Mouse (Mus musculus) embryonic facial prominence, embryonic 11.5 days (tissue): ENCODE data around the gene Emx2. TPM values are rescaled to one million over a fixed set of nuclear protein-coding genes. Genes with fewer than 3 reads are reported as not detected.

Experiments used
- ATAC-seq: fragments of 200-750 bp; cut with Nextera tagmentation; replicated peaks from 2 replicates; pipeline ENCODE4 v1.8.0; 2017; ENCODE audit warnings: low read depth; ENCODE audit not compliant: insufficient number of reproducible peaks, low FRiP score, low TSS enrichment
- DNase-seq: peaks from one replicate; pipeline ENCODE4 v3.0.0-alpha.2; 2015; ENCODE audit warnings: low spot score
- H3K27ac ChIP-seq: fragments of 300-500 bp; sonication (generic); replicated peaks from 2 replicates; pipeline ENCODE4 v1.5.1; 2014; ENCODE audit warnings: mild to moderate bottlenecking, low read depth, low read length, control low read depth
- H3K27me3 ChIP-seq: fragments of 300-500 bp; sonication (generic); 2 replicates; pipeline ENCODE4 v1.6.1; 2014; ENCODE audit warnings: mild to moderate bottlenecking, low read length, moderate library complexity, mixed read lengths; ENCODE audit not compliant: control insufficient read depth, insufficient read depth
- H3K36me3 ChIP-seq: fragments of 300-500 bp; sonication (generic); replicated peaks from 2 replicates; pipeline ENCODE4 v1.6.1; 2014; ENCODE audit warnings: low read depth, mild to moderate bottlenecking, low read length, moderate library complexity, mixed read lengths; ENCODE audit not compliant: control insufficient read depth, insufficient read depth
- H3K4me1 ChIP-seq: fragments of 300-500 bp; sonication (generic); 2 replicates; pipeline ENCODE4 v1.6.1; 2014; ENCODE audit warnings: low read length, mixed read lengths; ENCODE audit not compliant: control insufficient read depth, insufficient read depth
- H3K4me2 ChIP-seq: fragments of 300-500 bp; sonication (generic); 2 replicates; pipeline ENCODE4 v1.6.1; 2014; ENCODE audit warnings: low read depth, mild to moderate bottlenecking, control low read depth, low read length, moderate library complexity
- H3K4me3 ChIP-seq: fragments of 300-500 bp; sonication (generic); 2 replicates; pipeline ENCODE4 v1.5.1; 2014; ENCODE audit warnings: low read depth, low read length, control low read depth
- H3K9ac ChIP-seq: fragments of 300-500 bp; sonication (generic); replicated peaks from 2 replicates; pipeline ENCODE4 v1.6.1; 2014; ENCODE audit warnings: mild to moderate bottlenecking, control low read depth, low read length
- H3K9me3 ChIP-seq: fragments of 300-500 bp; sonication (generic); replicated peaks from 2 replicates; pipeline ENCODE4 v1.6.1; 2016; ENCODE audit warnings: mild to moderate bottlenecking, low read length, inconsistent platforms, mixed read lengths; ENCODE audit not compliant: control insufficient read depth
- WGBS: fragments of 180-500 bp; shearing (Covaris S2); extraction: QIAGEN DNeasy Blood & Tissue Kit; methylation state at CpG from one replicate; pipeline ENCODE4 v1.1.7; 2014; 5-methylcytosine and 5-hydroxymethylcytosine counted together
- polyA plus RNA-seq: library from polyadenylated mRNA; unstranded; fragments of >200 nt; fragmentation: Nextera tagmentation; extraction: Ambion mirVana; gene quantifications from 2 replicates; pipeline ENCODE4 v1.2.1, GENCODE M21; 2014

The Emx2 gene
- polyA plus RNA-seq, 1 experiment from 2014 or later, result 12.8 TPM

- Histone ChIP-seq H3K9ac (no peak overlapping the region), H3K36me3 (no peaks in the 10 kb centered on the region), H3K4me2 (no peak overlapping the region), H3K9me3 (no peaks in the 10 kb centered on the region), H3K4me1 (peaks cover 12% of the 10 kb centered on the region), H3K4me3 (no peak overlapping the region), H3K27me3 (peaks cover 69% of the 10 kb centered on the region), H3K27ac (no peak overlapping the region)
- no peak for ATAC-seq
- DNase-seq, result no peak
- 9% methylated on average over 2 of the region's 2 CpGs for whole genome bisulfite sequencing
Measured at GRCm38 (mm10) chr19:59465281-59465680, 7.1 kb downstream of the Emx2 start.

DNA sequence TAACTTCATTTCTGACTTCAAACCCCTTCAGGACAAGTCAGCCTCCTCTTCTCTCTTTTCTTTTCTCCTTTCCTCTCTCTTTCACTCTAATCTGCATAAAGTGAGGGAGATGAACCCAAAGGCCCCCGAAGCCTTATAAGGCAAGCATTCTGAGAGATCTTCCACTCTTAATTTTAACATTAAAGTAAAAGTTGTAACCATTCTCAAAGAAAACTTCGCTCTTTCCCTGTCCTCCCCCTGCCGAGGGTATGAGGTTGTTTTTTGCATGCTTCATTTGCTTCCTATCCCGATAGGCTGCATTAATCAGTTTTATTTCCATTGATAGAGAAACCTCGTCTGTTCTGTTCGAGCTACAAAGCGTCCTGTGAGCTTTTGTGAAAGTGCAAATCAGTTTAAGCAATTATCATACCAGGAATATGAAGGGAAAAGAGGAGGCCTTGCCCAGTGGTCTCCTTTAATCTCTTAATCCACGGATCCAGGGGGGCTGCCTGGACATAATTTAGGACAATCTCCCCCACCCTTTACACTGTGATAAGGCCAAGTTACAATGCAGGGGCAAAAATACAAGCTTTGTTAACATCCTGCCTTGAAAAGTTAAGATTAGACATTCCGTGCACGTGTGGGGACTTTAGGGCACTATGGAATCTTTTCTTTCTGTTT, 7.7 kb downstream of the Emx2 start:
- Histone ChIP-seq H3K4me2 (no peak overlapping the region), H3K9me3 (no peaks in the 10 kb centered on the region), H3K36me3 (no peaks in the 10 kb centered on the region), H3K27me3 (peaks cover 75% of the 10 kb centered on the region), H3K4me1 (peaks cover 12% of the 10 kb centered on the region), H3K27ac (no peak overlapping the region), H3K4me3 (no peak overlapping the region), H3K9ac (no peak overlapping the region)
- ATAC-seq (no peak), DNase-seq (no peak)
- 6% methylated on average over 10 of the region's 10 CpGs for WGBS

DNA sequence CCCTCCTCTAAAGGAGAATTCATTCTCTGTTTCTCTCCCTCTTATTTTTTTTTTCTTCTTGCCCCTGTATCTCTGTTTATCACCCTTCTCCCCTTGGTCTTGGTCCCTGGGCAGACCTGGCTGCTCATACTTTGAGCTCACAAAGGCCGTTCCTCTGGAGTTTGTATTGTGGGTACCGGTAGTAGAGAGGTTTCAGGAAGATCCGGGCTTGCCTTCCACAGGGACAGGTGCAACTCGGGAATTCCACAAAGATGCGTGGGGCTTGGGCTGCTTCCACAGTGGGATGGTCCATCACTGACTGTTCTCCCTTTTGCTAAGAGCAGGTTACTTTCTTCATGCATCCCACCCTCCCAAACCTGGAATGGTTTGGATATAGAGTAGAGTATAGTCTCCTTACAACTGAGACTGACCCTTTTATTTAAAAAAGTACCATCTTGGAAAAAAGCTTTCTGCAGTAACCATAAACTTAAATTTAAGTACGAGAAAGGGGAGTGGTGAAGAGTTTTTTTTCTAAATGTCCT, 8.3 kb downstream of the Emx2 start:
- Histone ChIP-seq H3K4me1 (peaks cover 12% of the 10 kb centered on the region), H3K4me2 (no peak overlapping the region), H3K4me3 (no peak overlapping the region), H3K27me3 (peaks cover 76% of the 10 kb centered on the region), H3K36me3 (no peaks in the 10 kb centered on the region), H3K27ac (no peak overlapping the region), H3K9me3 (no peaks in the 10 kb centered on the region), H3K9ac (no peak overlapping the region)
- no peak for DNase-seq
- WGBS, result 2% methylated on average over 6 of the region's 6 CpGs
- ATAC-seq, result no peak

DNA sequence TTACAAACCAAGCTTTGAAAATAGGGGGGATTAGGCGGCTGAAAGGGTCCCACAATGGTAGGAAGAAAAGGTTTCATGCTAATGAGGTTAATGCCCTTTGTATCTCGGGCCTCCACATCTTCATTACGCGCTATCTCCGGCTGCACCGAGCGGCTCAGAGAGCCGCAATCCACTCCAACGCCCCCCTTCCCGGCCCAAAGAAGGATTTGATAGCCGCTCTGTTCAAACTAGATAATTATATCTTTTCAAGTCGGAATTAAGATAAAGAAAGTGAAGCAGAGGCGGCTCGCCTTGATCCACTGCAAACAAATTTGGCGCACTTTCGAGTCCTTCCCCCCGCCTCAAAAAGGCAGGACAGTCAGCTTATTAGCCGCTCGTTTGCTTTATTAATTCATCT, 8.8 kb downstream of the Emx2 start:
- no peak overlapping the region for H3K9ac ChIP-seq

DNA sequence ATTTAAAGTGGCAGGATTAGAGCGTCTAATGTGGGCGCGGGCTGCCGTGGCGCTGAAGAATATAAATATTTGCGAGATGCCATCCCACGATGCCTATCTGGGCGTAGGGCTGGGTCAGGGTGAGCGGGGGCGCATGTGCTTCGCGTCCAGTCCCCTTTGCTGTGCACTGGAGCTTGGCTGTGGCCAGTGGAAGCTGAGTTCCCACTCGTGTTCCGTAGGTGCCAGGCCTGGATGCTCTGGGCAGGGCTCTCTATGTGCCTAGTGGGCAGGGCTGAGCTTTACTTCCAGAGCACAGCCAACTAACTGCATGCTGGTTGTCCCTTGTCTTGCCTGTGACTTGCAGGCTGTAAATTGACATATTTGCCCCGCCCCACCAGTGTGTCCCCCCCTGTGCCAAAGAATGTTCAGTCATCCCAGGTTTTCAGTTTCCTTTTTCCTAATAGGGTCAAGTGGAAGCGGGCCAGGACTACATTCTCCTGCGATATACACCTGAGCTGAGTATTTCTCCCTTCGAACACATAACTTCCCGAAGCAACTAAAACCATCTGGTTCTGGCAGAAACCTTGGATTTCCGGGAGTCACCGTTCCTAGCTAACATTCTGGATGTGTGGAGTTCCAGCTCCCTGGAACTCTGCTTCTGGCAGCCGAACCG, 9.4 kb downstream of the Emx2 start:
- Histone ChIP-seq H3K4me1 (peaks cover 12% of the 10 kb centered on the region), H3K27me3 (peaks cover 67% of the 10 kb centered on the region), H3K4me2 (no peak overlapping the region; the same call in 1 of the 2 replicates), H3K9me3 (no peaks in the 10 kb centered on the region), H3K9ac (no peak overlapping the region), H3K4me3 (no peak overlapping the region), H3K27ac (no peak overlapping the region), H3K36me3 (no peaks in the 10 kb centered on the region)
- 1% methylated on average over 23 of the region's 23 CpGs for WGBS
- DNase-seq, result no peak
- no peak for ATAC-seq

More for the DNA sequence above, 8.8 kb downstream of the Emx2 start:
- no peaks in the 10 kb centered on the region for H3K36me3 ChIP-seq
- under 1% methylated on average over 19 of the region's 19 CpGs for WGBS
- peaks cover 71% of the 10 kb centered on the region for H3K27me3 ChIP-seq
- H3K9me3 ChIP-seq, result no peaks in the 10 kb centered on the region
- H3K4me3 ChIP-seq, result no peak overlapping the region
- peak; percentile 35 for DNase-seq
- no peak overlapping the region for H3K4me2 ChIP-seq
- ATAC-seq, result no peak
- H3K4me1 ChIP-seq, result peaks cover 12% of the 10 kb centered on the region
- no peak overlapping the region for H3K27ac ChIP-seq

DNA sequence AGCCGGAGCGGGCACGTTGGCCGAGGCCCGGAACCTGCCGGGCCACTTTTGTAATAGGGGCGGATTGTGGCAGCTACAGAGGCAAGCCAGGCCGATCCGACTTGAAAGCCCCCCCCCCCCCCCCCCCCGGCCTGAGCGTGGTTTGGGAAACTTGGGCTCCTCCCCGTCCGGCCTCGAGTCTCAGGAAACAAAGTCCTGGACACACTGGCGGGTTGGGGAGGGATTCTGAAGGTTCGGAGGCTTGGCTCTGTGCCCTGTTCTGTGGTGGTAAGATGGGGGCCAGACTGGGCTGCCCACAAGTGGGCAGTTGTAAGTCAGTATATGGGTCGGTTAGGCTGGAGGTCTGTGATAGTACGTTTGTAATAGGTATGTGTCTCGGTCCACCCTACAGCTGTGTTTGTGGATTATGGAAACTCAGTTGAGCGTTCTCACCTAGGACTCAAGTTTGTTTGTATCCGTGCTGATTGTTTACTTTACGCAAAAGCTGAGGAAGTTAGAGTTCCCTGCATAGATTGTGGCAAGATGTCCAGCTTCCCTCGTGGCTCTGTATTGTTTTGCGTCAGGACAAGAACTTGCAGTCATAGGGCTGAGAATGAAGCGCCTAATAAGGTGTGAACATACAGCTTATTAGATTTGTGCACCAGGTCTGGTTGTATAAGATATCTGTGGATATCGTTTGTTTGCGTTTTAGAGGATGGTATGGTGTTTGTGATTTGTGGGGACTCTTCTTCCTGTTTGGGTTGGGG, 10.1 kb downstream of the Emx2 start:
- DNase-seq, result peak; percentile 32
- Histone ChIP-seq H3K4me3 (no peak overlapping the region), H3K27ac (no peak overlapping the region), H3K9me3 (no peaks in the 10 kb centered on the region), H3K36me3 (no peaks in the 10 kb centered on the region), H3K4me1 (peaks cover 12% of the 10 kb centered on the region), H3K9ac (no peak overlapping the region), H3K4me2 (no peak overlapping the region), H3K27me3 (peaks cover 60% of the 10 kb centered on the region)
- WGBS, result 3% methylated on average over 26 of the region's 27 CpGs
- ATAC-seq, result no peak

GRCm38 (mm10) chr19:59469035-59469949, 11.1 kb downstream of the Emx2 start:
- Histone ChIP-seq H3K9ac (peak overlapping the region; percentile 15; the same call in 1 of the 2 replicates), H3K36me3 (no peaks in the 10 kb centered on the region), H3K4me3 (peak overlapping the region; percentile 17; the same call in 1 of the 2 replicates), H3K9me3 (no peaks in the 10 kb centered on the region), H3K27me3 (peaks cover 50% of the 10 kb centered on the region), H3K27ac (no peak overlapping the region), H3K4me1 (peaks cover 12% of the 10 kb centered on the region), H3K4me2 (peak overlapping the region; percentile 47)
- DNase-seq (peak; percentile 72), ATAC-seq (peak; percentile 57; the same call in 1 of the 2 replicates)
- WGBS, result 1% methylated on average over 35 of the region's 35 CpGs
